Mouse (Mus musculus): ENCODE measurements around the gene Ngly1.

Ngly1 gene

DNA sequence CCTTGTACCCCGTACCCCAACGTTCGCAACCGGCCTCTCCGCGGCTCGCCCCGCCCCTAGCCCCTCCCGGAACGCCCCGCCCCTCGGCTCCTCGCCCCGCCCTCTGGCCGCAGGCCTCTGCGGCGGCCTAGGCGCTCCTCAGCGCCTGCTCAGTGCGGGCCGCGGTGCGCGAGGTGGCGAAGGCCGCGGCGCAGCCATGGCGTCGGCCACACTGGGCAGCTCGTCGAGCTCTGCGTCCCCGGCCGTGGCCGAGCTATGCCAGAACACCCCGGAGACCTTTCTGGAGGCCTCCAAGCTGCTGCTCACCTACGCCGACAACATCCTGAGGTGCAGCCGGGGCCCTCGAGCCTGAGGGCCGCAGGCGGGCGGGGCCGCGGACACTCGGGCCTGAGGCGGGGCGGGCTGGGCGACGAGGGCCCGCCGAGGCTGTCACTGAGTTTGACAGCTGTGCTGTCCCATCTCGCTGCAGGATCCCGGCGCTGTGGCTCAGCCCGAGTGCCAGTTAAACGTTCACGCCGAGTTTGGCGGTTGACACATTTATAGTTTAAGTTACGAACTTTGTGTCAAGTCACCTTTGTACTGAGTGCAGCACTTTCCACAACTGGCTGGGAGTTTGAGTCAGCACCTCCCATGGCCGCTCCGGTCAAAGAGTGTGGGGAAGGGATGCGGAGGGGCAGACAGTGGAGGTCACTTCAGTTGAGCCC is at the start of gene Ngly1, which contains the start of gene Oxsm:
TSS of gene Ngly1 (plus strand) at position 110 of the 704 bp plus-strand sequence.
TSS of gene Oxsm (minus strand) at position 638 of the 704 bp plus-strand sequence.
- DNase-seq (ENCODE audit: low spot score): peak; percentile 84

DNA sequence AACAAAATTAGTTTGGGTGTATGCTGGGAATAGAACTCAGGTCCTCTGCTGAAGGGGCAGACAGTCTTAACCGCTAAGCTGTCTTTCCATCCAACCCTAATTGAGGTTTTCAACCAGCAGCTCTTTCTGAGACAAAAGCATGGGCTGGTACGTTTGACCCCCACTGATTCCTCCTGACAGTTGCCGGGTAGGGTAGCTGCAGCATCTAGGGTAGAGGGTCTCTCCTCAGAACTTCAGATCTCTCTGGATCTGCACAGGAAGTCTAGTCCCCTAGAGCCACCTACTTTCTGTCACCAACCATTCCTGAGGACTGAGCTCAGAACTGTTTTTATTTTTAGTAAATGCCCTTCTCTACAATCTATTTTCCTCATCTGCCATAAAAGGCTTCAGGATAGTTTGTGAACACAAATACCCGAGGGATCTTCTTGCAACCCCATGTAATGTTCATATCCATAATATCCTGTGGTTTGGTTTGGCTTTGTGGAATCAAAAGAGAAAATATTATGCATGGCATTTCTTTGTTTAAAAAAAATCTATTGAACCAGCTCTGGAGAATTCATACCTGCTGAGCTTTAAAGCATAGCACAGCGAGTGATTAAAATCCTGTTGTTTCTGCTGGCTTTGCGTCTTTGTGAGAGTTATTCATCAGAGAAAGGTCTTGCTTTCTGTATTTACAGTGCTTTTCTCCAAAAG is 48.7 kb upstream of the Ngly1 start:
- no peak for DNase-seq (ENCODE audit: low spot score)

- no peak for DNase-seq (ENCODE audit: low spot score)
Observed at GRCm38 (mm10) chr14:16200969-16201638, 48.0 kb upstream of the Ngly1 start.

DNA sequence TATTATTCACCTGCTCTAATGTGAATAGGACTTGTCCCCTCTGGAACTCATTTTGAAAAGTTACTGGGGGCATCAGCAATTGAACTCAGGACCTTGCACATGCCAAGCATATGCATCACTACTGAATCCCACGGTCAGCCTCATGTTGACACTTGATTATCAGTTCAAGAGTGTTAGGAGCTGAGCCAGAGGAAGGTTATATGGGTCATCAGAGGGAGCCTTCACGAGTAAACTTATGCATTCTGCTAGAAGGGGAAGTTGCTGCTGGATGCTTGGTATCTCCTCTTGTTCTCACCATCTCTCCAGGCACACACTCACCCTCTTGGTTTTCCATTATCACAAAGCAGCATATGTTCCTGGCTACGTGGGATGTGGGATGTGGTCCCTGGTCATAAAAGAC is 47.4 kb upstream of the Ngly1 start:
- DNase-seq (ENCODE audit: low spot score): no peak

GRCm38 (mm10) chr14:16207722-16208121 is 41.4 kb upstream of the Ngly1 start:
- no peak for DNase-seq (ENCODE audit: low spot score)

DNA sequence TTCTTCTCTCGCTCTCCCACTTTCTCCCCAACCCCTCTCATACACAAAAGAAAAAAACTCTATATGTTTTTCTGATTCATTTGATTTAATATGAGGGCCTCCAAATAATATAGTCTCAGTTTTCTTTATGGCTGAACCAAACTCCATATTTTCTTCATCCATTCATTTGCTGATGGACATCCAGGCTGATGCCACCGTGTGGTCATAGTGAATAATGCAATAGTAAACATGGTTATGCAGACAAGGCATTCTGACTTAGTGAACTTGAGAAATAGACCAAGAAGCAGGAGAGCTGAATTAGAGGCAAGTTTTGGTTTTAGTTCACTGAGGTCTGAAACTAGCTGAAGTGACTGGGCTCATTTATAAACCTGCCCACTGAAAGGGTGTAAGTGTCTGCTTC is 30.1 kb upstream of the Ngly1 start:
- no peak for DNase-seq (ENCODE audit: low spot score)

DNA sequence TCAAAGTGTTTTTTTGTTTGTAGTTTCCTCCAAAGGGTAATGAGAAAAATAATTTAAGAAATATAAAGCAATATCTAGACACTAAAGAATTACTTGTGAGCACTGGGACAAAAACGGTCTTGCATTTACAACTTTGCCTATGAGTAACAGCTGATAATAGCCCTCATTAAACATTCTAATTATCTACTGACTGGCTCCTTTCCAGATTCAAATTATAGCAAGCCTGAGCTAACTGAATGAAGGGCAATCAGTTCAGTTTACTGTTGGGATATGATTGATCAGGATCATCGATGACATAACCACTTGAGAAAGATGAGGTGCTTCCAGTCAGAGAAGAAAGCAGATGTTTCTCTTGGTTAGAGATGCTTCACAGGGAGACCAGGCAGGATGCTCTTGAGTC is 19.7 kb upstream of the Ngly1 start:
- no peak for DNase-seq (ENCODE audit: low spot score)

DNA sequence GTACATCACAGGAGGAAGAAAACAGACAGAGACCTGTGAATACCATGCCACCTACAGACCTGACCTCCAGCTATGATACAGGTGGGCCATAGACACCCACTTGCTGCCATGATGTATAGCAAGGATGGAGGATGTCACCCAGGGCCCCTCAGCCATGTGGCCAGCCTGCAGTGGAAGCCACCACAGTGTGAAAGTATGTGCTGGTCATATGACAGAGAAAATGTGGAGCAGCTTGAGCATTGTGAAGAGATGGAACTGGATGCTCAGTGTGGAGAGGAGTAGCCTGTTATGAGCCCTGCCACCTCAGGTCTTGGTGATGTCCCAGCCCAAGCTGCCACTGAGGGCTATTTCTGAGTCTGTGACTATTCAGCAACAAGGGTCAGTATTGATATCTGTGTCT is 18.5 kb upstream of the Ngly1 start:
- no peak for DNase-seq (ENCODE audit: low spot score)

DNA sequence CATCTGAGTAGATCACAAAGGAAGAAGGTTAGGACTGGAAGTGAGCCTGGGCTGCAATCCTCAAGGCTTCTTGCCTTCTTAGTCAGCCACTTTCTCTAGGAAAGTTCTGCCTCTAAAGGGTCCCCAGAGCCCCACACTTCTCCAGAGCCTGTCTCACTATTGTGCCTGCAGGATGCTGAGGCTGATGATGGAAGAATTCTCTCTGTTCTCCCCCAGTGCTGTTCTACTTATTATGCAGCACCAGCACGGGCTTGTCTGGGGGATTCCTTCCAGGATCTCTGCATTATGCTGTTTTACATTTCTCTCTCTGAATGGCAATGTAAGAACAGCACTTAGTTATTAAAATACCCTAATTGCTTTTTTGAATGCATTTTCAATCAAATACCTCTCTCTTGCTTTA is 15.6 kb upstream of the Ngly1 start:
- no peak for DNase-seq (ENCODE audit: low spot score)

- DNase-seq (ENCODE audit: low spot score): no peak
Observed at GRCm38 (mm10) chr14:16236466-16236865, 12.6 kb upstream of the Ngly1 start.

GRCm38 (mm10) chr14:16242193-16242815 is 6.8 kb upstream of the Ngly1 start:
- DNase-seq (ENCODE audit: low spot score): no peak

GRCm38 (mm10) chr14:16242947-16243602 is 6.0 kb upstream of the Ngly1 start:
- peak; percentile 85 for DNase-seq (ENCODE audit: low spot score)

- peak; percentile 19 for DNase-seq (ENCODE audit: low spot score)
Observed at GRCm38 (mm10) chr14:16243603-16244209, 5.4 kb upstream of the Ngly1 start.

DNA sequence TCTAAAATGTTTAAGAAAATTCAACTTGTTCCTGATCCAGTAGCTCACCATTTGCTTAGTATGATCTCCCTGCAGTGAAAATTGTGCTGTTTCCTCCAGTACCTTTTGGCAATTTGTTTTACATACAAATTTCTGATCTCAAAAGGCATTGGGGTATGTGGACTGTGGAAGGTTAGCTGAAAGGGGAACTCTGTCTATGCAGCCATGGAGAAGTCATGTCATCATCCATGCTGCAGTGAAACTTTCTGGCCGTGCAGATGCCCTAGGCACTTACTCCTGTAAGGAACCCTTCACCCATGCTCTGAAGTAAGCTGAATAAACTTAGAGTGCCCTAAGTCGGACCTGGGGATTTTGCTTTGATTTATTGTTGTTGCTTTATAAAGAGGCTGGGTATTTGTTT is 4.7 kb upstream of the Ngly1 start:
- DNase-seq (ENCODE audit: low spot score): no peak

GRCm38 (mm10) chr14:16245127-16245526 is 4.0 kb upstream of the Ngly1 start:
- DNase-seq (ENCODE audit: low spot score): no peak

- no peak for DNase-seq (ENCODE audit: low spot score)
Observed at GRCm38 (mm10) chr14:16246340-16246912, 2.7 kb upstream of the Ngly1 start.

- DNase-seq (ENCODE audit: low spot score): no peak
Observed at GRCm38 (mm10) chr14:16248135-16248534, 945 bp upstream of the Ngly1 start.

- no peak for DNase-seq (ENCODE audit: low spot score)
Observed at GRCm38 (mm10) chr14:16248603-16249157, 400 bp upstream of the Ngly1 start.

DNA sequence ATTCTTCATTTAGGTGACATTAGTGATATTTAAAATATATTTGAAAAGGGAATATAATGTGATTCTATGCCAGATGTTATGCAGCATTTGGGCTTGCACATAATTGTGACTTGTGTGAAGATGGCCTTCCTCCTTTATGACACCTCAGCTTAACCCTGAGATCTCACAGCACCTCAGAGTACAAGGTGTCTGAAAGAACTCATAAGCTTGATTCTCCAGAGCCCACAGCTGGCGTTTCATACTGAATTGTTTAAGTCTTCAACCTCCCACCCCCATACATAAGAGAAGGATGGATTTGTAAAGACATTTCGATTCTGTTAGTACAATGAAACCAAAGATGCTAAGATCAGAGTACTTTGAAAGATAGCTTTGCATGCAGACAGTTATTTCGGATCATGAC is 1.0 kb downstream of the Ngly1 start:
- no peak for DNase-seq (ENCODE audit: low spot score)

DNA sequence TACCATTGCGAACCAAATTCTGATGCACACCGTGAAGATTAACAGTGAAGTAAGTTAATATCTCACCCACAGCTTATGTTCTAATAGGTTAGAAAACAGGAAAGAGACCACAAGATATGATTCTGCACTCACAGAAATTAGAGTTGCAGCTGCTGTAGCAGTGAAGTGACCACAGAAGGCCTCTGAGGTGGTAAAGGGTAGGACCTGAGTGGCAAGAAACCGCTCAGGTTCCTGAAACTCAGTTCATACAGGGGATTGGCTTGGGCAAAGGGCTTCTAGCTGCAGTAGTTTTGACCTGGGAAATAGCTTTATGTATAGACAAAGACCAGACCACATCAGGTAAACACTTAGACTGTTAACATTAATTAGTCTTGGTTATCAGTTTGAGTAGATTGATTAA is 6.7 kb downstream of the Ngly1 start:
- no peak for DNase-seq (ENCODE audit: low spot score)

- no peak for DNase-seq (ENCODE audit: low spot score)
Observed at GRCm38 (mm10) chr14:16256209-16256608, 7.1 kb downstream of the Ngly1 start.
